Mouse (Mus musculus) midbrain, embryonic 12.5 days (tissue): ENCODE data around the gene Rwdd1. TPM values are rescaled to one million over a fixed set of nuclear protein-coding genes. Genes with fewer than 3 reads are reported as not detected.
"Not testable (repeated sequence)": the region's sequence is repeated elsewhere in the genome, so short reads cannot be mapped to it uniquely, and the experiment has no call there.

Experiments
- ATAC-seq: fragments of 200-750 bp; cut with Nextera tagmentation; 2 replicates; pipeline ENCODE4 v1.8.0; 2017; ENCODE audit warnings: low read depth, moderate TSS enrichment, moderate library complexity; ENCODE audit not compliant: low FRiP score
- H3K27ac ChIP-seq: fragments of 300-500 bp; sonication (generic); replicated peaks from 2 replicates; pipeline ENCODE4 v1.5.1; 2016; ENCODE audit warnings: mild to moderate bottlenecking
- H3K27me3 ChIP-seq: fragments of 300-500 bp; sonication (generic); 2 replicates; pipeline ENCODE4 v1.6.1; 2016; ENCODE audit warnings: mild to moderate bottlenecking
- H3K36me3 ChIP-seq: fragments of 300-500 bp; sonication (generic); 2 replicates; pipeline ENCODE4 v1.6.1; 2016
- H3K4me1 ChIP-seq: fragments of 300-500 bp; sonication (generic); 2 replicates; pipeline ENCODE4 v1.6.1; 2016
- H3K4me2 ChIP-seq: fragments of 300-500 bp; sonication (generic); replicated peaks from 2 replicates; pipeline ENCODE4 v1.6.1; 2016; ENCODE audit warnings: mild to moderate bottlenecking, moderate library complexity
- H3K4me3 ChIP-seq: fragments of 300-500 bp; sonication (generic); 2 replicates; pipeline ENCODE4 v1.5.1; 2016; ENCODE audit warnings: mild to moderate bottlenecking
- H3K9ac ChIP-seq: fragments of 300-500 bp; sonication (generic); replicated peaks from 2 replicates; pipeline ENCODE4 v1.6.1; 2016; ENCODE audit warnings: mild to moderate bottlenecking, moderate library complexity
- H3K9me3 ChIP-seq: fragments of 300-500 bp; sonication (generic); 2 replicates; pipeline ENCODE4 v1.6.1; 2016; ENCODE audit warnings: mild to moderate bottlenecking
- WGBS: fragments of 180-500 bp; shearing (Covaris S2); methylation state at CpG from one replicate; pipeline ENCODE4 v1.1.7; 2016; 5-methylcytosine and 5-hydroxymethylcytosine counted together
- polyA plus RNA-seq: library from polyadenylated mRNA; unstranded; fragments of >200 nt; fragmentation: Nextera tagmentation; extraction: Ambion mirVana; gene quantifications from 2 replicates; pipeline ENCODE4 v1.2.1, GENCODE M21; 2016

The Rwdd1 gene
- polyA plus RNA-seq, 1 experiment from 2014 or later, result 128 TPM

DNA sequence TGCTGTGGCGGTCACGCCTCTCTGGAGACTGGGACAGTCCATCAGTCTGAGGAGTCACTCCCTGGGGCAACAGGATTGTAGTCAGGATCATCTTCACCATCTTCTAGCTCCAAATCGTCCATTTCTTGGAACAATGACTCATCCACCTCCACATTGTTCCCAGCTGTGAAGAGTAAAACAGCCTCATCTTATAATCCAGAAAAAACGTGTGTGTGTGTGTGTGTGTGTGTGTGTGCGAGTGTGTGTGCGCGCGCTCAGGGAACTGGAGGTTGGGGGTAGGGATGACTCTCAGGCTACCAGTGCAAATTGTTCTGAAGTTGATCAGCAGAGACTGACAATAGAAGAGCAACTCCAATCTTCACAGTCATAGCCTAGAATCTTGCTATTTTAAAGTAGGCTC is 22.7 kb downstream of the Rwdd1 start:
- H3K27me3 ChIP-seq, H3K4me1 ChIP-seq, H3K9me3 ChIP-seq, H3K4me3 ChIP-seq, ATAC-seq, H3K4me2 ChIP-seq, H3K9ac ChIP-seq, H3K27ac ChIP-seq: not testable (repeated sequence)
- 93% methylated on average over 6 of the region's 8 CpGs for WGBS
- H3K36me3 ChIP-seq, result peaks cover 80% of the 10 kb centered on the region

- Histone ChIP-seq H3K27me3 (no peaks in the 10 kb centered on the region), H3K27ac (no peak overlapping the region), H3K4me3 (no peak overlapping the region), H3K4me2 (no peak overlapping the region), H3K36me3 (peaks cover 12% of the 10 kb centered on the region), H3K4me1 (no peaks in the 10 kb centered on the region), H3K9me3 (no peaks in the 10 kb centered on the region), H3K9ac (no peak overlapping the region)
- peak; percentile 70 for ATAC-seq
- 20% methylated on average over 4 of the region's 4 CpGs for WGBS
Measured at GRCm38 (mm10) chr10:33986771-33987170, 32.7 kb downstream of the Rwdd1 start.

DNA sequence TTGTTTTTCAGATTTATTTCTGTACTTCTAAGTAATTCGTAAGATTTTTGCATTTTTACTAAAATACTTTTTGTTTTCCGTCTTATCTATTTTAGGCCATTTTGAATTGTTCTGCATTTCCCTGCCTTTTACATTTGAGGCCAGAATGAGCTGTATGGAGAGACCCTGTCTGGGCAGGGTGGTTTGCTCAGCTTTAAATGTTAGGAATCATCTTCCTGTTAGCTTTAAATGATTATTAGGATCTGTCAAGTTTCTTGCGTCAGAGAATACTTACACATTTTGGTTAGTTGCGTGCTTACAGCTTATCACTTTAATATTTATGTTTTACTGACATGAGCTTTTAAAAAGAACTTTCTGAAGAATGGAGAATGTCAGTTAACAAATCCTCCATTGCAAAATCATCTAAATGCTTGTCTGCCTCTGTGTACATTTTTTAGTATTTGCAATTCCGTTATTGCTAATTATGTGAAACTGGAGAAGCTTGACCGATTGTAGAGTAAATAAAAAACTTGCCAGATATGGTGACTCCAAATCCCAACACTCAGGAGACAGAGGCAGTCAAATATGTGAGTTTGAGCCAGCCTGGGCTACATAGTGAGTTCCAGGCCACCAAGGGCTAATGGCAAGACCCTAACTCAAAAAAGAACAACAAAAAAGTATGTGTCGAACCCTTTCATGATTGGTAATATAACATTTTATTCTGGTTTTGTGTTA is 44.5 kb downstream of the Rwdd1 start:
- Histone ChIP-seq H3K9me3 (peaks cover 9% of the 10 kb centered on the region; the same call in 1 of the 2 replicates), H3K4me2 (no peak overlapping the region), H3K4me1 (no peaks in the 10 kb centered on the region), H3K4me3 (no peak overlapping the region), H3K27me3 (no peaks in the 10 kb centered on the region), H3K9ac (no peak overlapping the region), H3K36me3 (0 out of 2 replicates have a peak, but pooled peaks cover 4% of the 10 kb centered on the region), H3K27ac (no peak overlapping the region)
- ATAC-seq, result no peak
- 93% methylated on average over 7 of the region's 7 CpGs for WGBS

- no peak overlapping the region for H3K4me2 ChIP-seq
- 77% methylated on average over 3 of the region's 3 CpGs for WGBS
- no peaks in the 10 kb centered on the region for H3K27me3 ChIP-seq
- H3K4me1 ChIP-seq, result peaks cover 7% of the 10 kb centered on the region
- H3K9me3 ChIP-seq, result no peaks in the 10 kb centered on the region
- no peak overlapping the region for H3K4me3 ChIP-seq
- H3K9ac ChIP-seq, result no peak overlapping the region
- ATAC-seq, result no peak
- H3K36me3 ChIP-seq, result peaks cover 5% of the 10 kb centered on the region; the same call in 1 of the 2 replicates
- H3K27ac ChIP-seq, result no peak overlapping the region
Measured at GRCm38 (mm10) chr10:33952509-33952908, 66.9 kb downstream of the Rwdd1 start.

- WGBS, result 4% methylated on average over 42 of the region's 42 CpGs
- peak; percentile 97 for ATAC-seq
- H3K9ac ChIP-seq, result peak within 1 kb of the TSS; percentile 75
- H3K27ac ChIP-seq, result peak within 1 kb of the TSS; percentile 65
- peaks cover 9% of the 10 kb centered on the region; the same call in 1 of the 2 replicates for H3K36me3 ChIP-seq
- no peaks in the 10 kb centered on the region for H3K9me3 ChIP-seq
- no peaks in the 10 kb centered on the region for H3K27me3 ChIP-seq
- peak within 1 kb of the TSS; percentile 67 for H3K4me2 ChIP-seq
- H3K4me3 ChIP-seq, result peak within 1 kb of the TSS; percentile 68
- H3K4me1 ChIP-seq, result peaks cover 7% of the 10 kb centered on the region
Measured at GRCm38 (mm10) chr10:33950803-33951583, 68.4 kb downstream of the Rwdd1 start, which contains the start of gene Zup1. Zup1 (minus strand) TSS chr10:33951269.

Other genes with a start within 250 kb of the Rwdd1 start
- gene Sult3a2, start 232.9 kb downstream of the Rwdd1 start, polyA plus RNA-seq, result not detected in 2 replicates
- gene Sult3a1, start 161.9 kb downstream of the Rwdd1 start, polyA plus RNA-seq, result not detected in 2 replicates
- gene Rsph4a, start 114.5 kb downstream of the Rwdd1 start, polyA plus RNA-seq, result 0.06 and 0.24 TPM in 2 replicates
- 28.7 and 29.6 TPM in 2 replicates for gene Zup1, start 68.4 kb downstream of the Rwdd1 start, polyA plus RNA-seq
- gene Trappc3l, start 18.0 kb upstream of the Rwdd1 start, polyA plus RNA-seq, result not detected in 2 replicates
- gene Calhm4, start 24.7 kb upstream of the Rwdd1 start, polyA plus RNA-seq, result not detected in 2 replicates
- 0.33 and 0.37 TPM in 2 replicates for gene Calhm5, start 76.9 kb upstream of the Rwdd1 start, polyA plus RNA-seq
- 0.35 and 0.60 TPM in 2 replicates for gene Calhm6, start 108.4 kb upstream of the Rwdd1 start, polyA plus RNA-seq
- gene Dse, start 188.1 kb upstream of the Rwdd1 start, polyA plus RNA-seq, result 16.0 and 20.5 TPM in 2 replicates